Mouse (Mus musculus) heart, postnatal 4 days (tissue): ENCODE results near the gene Arhgap27. TPM values are rescaled to one million over a fixed set of nuclear protein-coding genes. Genes with fewer than 3 reads are reported as not detected.

Source experiments
- DNase-seq: peaks from one replicate; pipeline ENCODE4 v3.0.0; 2021
- total RNA-seq, 2 experiments: library from RNA; stranded (reverse); gene quantifications; 2 replicates each; pipeline ENCODE4 v1.2.3; 2021

Arhgap27 gene
- total RNA-seq, 2 experiments from 2014 or later: 23.5 to 25.4 TPM

DNA sequence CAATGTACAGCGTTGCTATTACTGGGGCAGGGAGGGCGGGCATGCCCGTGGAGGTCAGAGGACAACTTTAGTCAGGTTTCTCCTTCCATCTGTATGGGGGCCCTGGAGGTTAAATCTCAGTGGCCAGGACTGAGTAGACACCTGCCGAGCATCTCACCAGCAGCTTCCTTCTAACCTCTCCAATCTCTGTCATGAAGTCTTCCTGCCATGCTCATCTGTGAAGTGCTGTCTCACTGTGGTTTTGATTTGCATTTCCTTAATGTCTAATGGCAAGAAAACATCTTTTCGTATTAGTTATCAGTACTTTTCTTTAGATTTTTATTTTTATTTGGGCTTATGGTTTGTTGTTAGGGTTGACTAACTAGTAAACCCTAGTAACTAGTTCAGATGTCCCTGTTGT is 17.0 kb upstream of the Arhgap27 start:
- DNase-seq: no peak

DNA sequence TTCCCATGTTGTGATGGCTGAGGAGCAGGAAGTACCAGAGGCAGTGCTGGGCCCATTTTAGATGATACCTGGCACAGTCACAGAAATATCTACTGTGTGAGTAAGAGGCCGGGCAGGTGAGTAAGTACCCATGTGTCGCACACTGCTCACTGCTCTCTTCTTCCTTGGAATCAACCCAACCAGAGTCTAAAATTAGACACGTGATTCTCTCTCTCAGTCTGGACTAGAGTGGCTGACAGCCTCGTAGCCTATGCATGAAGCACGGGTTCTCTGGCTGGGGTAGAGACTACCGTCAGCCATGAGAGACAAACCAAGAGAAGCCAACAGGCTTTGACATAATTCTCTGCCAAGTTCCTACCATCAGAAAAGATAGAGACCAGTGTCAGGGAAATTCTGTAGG is 14.8 kb upstream of the Arhgap27 start:
- DNase-seq: no peak

DNA sequence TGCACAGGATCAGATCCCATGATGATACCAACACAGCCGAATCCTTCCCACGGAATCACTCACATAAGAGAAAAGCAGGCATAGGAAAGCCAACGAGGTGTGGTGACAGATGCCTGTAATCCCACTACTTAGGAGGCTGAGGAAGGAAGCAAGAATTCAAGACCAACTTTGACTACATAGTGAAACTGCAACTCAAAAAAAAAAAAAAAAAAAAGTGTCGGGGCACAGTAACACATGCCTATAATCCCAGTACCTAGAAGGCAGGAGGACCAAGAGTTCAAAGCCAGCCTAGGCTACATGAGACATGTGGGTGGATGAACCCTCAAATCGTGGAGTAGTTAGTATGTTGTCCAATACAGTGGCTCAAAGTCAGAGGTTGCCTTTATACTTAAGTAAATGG is 12.3 kb upstream of the Arhgap27 start:
- DNase-seq: peak; percentile 3

DNA sequence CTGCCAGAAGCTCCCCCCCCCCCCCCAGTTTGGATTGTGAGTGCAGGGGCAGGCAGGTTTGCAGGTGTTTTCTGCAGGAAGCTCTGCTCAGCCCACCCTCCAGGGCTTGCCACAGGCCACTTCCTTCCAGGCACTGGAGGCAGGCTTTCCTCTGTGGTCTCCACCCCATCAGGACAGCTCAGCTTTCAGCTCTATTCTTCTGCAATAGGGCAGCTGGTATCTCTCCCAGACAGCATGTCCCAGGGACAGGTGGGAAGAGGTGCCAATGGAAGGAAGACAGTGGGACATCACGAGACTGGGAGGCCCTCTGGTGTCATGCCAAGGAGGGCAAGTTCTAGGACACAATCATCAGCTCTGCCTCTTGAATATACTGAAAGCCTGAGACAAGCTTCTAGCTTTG is 11.8 kb upstream of the Arhgap27 start:
- DNase-seq: peak; percentile 29

DNA sequence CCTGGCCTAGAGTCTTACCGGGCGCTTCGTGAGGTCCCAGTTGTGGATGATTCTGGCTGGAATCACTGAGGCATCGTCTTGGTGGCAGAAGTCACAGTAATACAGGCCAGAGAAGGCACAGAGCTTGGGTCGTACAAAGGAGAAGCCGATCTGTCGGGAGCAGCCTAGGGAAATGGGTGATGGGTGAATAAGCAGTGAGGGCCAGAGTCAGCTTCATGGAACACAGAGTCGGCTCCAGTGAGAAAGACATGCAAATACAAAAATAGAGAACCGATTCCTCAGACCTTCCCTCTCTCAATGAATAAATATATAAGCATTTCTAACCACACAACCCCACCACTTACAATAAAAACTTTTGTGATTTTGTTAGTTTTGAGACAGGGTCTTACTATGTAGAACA is 10.4 kb upstream of the Arhgap27 start:
- no peak for DNase-seq

DNA sequence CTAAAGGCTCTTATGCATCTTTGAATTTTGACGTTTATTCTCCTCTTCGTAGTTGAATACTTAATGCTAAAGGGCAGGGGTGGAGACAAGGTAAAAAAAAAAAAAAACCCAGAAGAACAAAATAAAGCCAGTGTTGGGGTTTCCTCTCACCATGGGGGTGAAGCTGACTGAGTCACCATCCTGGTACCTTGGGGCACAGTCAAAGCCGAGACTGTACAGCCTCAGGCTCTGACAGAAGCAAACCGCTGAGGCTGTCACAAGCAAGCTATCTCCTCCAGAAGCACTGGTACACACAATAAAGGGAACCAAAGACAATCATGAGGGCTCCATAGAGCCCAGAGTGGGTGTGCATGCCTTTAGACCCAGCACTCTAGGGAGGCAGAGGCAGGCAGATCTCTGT is 9.1 kb upstream of the Arhgap27 start:
- DNase-seq: no peak

DNA sequence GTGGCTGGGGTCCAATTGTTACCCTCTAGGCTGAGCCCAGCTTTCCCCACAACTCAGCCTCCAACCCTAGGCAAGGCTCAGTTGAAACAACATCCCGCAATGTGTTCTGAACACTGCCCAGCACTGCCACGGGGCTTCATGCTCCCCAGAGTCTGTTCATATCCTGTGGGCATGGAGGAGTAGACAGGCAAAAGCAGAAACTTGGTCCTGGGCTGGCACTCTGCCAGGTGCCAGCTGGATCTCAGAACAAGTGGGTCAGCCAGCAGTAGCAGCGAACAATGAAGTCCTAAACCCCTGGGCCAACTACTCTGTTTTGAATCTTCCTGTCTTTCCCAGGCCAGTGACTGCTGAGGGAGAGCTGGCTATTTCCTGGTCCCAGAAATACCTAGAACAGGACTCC is 8.6 kb upstream of the Arhgap27 start:
- peak; percentile 36 for DNase-seq

DNA sequence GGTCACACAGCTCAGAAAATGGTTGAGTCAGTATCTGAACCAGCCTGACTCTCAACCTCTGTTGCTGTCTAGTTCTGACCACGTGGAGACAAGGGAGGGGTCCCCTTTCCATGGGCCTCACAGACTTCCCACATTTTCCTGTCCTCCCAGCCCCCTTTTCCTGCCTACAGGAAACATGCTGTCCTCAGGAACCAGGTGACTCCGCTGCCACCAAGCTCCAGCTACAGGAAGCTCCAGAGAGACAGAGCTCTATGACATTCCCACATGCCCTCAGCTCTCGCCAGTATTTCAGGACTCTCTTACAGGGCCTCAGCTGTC is 7.7 kb upstream of the Arhgap27 start:
- peak; percentile 45 for DNase-seq

DNA sequence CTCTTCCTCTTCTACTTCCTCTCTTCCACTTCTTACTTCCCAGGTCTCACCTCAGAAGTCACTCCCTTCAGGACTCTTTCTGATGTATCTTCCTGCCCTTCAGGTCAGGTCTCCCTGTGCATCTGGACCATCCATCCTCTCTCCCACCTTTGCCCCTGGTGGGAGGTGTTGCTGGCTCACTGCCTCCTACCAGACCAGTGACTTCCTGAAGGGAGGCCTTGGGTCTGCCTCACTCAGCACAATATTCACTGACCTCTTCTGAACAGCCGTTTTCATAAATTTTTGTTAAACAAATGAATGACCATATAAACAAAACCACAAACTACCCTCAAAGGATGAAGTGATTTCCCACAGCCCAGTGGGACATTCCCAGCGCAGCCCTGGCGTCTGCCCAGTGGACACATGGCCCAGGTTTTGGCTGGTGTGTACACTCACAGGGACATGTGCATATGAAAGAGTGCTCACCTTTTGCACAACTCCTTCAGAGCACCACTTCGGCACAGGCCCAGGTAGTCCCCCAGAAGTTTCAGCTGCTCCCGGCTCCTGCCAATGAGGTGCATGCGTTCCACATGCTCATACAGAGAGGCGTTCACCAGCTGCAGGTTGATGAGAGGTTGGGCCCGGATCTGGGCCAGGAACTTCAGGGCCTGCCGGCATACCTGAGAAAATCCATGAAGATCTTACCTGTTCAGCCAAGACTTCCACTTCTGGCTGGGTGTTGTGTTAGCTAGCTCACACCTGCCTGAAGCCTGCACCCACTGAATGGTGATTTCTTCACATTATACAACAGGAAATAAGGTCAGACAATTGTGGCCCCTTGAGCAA is 7.1 kb upstream of the Arhgap27 start:
- DNase-seq: no peak

DNA sequence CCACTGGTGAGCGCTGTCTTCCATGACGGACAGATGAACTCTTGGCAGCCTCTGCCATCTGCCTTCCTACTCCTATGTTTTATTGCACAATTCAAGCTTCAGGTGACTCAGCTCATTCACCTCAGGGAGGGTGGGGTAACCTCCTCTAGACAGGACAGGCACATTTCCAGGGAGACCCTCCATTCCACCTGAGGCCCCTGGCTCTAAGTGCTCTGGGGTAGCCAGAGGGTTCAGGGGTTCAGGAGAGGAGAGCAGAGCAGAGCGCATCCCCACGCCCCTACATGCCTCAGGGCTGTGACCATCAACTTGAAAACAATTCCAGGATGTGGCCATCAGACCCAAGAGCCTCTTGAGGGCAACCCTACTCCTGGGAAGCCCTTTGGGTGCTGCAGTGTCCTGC is 2.0 kb upstream of the Arhgap27 start:
- DNase-seq: no peak

DNA sequence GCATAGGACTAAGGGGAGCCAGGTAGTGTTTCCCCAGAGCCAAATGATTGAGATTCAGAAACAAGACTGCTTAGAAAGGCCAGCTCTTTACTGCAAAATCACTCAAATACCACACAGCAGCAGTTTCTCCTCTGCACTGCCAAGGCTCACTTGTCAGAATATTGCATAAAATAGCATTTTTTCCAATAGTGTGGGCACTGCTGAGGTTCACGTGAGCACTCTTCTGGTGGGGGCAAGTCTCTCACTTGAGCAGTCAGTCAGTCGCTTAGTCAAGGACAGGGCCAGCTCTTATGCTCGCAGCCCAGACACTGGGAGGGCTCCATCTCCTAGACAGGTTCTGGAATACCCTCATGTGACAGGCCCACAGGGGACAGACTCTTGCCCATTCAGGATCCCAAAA is 1.5 kb upstream of the Arhgap27 start:
- DNase-seq: no peak

DNA sequence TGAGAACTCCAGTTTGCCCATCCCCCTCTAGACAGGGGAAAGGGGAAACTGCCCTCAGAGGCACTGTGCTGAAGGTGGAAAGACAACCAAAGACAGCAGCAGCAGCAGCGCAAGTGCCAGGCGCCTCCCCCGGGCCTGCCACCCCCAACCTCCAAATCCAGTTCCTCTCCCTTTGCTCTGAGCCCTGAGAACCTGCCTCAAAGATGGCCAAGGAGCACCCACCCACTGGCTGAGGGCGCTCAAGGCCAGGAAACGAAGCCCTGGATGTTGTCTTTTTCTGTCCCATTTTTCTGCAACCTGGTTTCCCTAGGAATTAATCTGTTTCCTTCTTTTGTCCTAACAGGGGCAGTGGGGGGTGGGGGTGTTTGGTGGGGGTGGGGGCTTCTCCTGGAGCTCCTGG is 843 bp upstream of the Arhgap27 start:
- no peak for DNase-seq

DNA sequence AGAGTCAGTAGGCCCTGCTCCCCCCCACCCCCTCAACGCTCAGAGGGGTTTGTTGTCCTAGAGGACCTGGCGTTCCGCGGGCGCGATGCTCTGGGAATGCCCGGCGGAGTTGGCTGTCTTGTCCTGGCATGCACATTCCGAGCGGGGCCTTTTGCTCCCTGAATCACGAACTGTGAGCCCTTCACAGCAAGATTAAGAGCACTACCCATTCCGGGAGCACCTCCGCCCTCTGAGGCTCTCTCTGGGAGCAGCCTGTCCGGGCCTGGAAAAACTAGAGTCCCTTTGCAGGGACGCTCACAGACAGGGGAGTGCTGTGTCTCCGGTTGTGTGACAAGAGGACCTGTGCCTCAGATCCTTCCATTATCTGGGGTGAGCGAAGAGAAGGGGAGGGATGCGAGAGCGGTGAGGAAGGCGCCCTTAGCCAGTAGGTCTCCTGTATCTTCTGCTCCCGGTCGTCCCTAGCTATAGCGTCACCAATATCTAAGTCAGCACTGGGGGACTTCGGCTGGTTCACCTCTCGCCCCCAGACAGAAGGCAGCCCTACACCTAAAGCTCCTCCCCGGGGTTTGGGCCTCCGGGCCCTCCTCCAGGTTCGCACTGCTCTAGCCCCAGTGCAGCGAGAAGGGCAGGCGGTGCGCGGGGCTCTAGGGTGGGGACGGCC is 841 bp downstream of the Arhgap27 start:
- DNase-seq: no peak

DNA sequence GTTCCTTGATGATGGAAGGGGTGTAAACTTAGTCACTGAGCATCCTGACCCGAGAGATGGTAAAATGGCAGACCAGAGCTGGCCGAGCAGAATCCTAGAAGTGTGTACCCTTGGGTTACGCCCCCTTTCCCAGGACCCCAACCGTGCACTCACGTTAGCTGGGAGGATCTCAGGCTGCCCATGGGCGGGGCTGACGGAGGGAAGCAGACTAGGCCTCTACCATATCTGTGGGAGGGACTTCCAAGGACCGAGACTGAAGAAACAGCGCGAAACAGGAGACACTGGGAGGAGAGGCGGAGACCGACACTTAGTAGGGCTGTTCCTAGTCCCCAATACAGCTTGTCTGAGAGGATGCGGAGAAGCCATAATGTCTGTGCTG is 1.4 kb downstream of the Arhgap27 start:
- peak; percentile 50 for DNase-seq

DNA sequence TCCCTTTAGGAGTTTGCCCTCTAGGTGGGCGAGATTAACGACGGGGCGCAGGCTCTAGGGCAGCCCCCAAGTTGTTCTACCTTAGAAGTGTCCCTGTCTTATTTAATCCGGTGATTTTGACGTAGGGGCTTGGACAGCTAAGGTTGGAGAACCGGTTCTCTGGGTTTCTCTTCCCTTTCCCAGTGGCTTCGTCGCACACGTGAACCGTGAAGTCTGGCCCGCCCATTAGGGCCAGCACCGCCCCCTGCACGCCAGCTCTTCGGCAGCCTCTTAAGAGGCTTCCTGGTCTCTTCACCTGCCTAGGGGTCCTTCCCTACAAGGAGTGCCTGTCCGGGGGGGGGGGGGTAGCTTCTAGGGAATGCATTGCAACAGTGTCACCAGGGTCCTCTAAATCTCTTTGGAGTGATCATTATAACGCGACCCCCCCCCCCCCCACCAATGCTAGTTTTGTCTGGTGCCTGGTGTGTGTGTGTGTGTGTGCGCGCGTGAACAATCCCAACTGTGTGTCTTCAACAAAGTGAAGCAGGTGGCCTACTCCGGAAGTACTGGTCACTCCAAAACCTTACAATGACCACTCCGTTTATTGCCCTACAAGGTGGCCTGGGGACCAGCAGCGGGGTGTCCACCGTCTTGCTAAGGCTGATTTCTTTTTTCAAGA is 2.0 kb downstream of the Arhgap27 start:
- DNase-seq: no peak

DNA sequence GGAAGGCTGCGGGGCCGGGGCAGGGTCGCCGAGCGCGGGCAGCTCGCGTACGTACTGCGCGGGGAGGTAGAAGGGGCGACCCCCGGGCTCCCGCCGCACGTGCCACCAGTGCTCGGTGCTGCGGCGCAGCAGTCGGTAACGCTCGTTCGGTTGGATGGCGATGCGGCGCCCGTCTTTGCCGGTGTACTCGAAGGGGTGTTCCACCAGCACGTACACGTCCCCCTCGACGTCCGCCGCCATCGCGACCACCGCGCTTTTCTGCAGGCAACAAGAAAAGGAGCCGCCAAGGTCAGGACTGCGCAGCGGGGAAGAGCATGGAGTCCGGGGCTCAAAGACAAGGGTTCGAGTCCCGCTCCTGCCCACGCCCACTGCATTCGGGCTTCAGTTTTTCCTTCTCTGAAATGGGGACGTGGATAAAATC is 2.8 kb downstream of the Arhgap27 start:
- no peak for DNase-seq

DNA sequence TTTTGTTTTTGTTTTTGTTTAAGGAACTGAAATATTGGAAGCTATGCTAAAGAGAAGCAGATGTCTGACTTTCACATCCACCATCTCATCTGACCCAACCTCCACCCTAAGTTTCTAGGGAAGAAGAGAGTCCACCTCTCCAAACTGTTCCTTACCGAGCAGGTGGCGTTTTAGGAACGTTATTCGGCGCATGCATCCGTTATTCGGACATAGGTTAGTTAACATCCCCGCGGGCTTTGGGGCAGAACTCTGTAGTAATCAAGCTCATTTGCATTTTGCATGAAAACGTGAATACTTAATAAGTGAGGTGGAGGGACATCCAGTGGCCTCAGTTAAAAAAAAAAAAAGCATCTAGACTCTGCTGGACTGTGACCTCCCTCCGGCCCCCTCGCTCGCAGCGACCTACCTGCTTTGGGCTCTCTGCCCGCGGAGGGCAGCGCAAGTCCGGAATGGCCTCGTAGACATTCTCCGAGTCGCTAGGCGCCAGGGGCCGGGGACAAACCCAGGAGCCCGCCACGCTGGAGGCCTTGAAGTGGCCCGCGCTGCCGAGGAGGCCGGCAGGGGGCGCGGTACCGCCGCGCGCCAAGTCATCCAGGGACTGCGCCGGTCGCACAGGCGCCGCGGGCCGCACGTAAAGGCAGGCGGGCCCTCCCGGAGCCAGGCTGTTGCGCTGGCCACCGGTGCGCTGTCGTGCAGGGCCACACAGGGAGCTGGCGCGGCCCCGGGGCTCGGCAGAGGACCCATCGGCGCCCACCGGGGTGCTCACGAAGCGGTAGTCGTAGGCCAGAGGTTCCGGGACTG is 3.5 kb downstream of the Arhgap27 start:
- DNase-seq: peak; percentile 91

DNA sequence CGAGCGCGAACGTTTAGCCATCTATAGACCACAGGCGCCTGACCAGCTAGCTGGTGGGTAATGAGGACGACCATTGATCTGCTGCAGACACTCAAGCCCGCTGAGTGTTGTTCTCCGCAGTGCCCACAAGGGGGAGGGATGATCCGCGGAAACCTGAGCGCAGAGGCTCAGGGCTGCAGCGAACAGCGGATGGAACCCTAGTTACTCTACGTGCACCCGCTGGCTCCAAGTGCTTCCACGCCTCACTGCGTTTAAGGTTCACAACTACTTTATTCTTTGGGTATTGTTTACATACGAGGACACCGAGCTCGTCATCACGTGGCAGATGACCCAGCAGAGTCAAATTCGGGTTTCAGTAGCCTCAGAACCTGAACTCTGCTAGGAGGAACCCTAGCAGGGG is 4.4 kb downstream of the Arhgap27 start:
- peak; percentile 81 for DNase-seq

DNA sequence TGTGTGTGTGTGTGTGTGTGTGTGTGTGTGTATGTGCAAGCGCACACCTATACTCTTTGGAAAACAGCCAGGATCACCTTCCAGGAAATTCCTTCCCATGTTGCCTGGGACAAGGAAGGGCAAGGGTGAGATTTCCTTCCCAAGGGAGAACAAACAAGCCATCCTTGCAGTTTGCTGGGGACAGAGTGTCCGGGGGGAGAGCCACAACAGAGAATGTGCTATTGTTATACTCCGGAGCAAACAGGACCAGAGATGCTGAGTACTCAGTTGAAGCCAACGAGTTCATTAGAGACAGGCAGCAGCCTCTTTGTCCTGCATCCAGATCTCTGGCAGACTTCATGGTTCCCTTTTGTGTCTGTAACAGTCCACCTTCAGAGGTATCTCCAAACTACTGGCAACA is 5.2 kb downstream of the Arhgap27 start:
- DNase-seq: no peak

DNA sequence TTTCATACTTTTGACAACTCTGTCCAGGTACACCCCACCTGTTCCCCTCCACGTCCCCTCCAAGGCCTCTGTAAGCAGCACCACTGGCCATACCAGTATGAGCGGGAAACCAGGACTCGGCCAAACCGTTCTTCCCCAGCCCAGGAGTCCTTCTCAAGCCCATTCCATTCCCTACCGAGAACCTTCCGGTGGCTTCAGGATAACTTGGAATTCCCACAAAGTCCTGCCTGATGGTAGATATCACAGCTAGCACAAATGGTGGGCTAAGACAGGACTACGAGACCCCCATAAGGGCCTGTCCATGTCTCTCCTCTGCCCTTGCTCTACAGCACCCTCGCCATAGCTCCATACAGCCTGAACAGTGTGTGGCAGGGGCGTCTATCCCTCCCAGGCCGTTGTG is 5.8 kb downstream of the Arhgap27 start:
- DNase-seq: no peak

DNA sequence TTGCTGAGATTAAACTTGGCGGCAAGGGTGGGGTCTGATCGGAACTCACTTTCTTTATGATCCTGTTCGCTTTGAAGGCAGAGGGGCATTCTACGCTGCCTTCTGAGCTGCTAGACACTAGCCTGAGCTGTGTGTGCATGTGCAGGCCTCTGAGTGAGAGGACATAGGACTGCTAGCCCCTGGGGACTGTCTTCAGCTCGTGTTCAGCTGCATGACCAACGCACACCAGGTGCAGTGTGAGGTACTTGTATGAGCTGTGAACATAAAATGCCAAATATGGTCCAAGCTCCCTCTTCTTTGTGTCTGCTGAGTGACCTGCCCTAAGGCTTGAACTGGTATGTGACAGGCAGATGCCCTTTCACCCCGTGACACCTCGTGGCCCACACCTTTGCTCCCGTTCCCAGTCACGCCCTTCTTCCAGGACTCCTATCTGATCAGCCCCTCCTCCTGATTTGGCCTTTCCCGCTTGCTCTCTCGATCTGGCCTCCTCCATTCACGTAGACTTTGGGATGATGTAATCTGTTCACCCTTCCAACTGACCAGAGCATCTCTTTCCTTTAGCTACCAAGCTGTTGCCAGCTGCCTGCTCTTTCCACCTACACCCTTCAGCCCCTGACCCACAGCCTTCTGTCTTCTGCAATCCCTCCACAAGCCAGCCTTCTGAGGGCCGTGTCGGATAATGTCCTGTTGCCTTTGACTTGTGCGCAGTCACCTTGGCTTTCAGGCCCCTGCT is 6.4 kb downstream of the Arhgap27 start:
- no peak for DNase-seq

DNA sequence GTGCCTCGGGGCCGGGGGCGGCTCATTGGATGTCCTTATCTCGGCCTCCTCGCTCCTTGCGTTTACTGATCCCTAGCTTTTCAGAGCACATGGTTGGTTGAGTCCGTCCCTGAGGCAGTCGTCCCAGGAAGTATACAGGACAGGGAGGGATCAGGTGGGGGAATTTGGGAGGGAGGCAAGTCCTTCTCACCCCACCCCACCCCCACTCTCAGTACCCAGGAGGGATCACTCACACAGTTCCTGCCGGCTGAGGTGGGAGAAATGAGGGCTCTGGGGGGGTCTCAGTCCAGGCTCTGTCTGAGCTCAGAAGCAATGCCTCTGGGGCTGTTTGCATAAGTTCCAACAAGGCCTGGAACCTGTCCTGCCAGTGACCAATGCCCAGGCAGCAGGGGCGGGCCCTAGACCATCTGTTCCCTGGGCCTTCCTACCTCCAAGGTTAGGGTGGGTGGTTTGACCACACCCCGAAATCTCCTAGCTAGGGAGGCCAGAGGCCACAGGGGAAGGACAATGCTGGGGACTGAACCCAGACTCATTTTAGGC is 7.4 kb downstream of the Arhgap27 start:
- DNase-seq: no peak
